Mouse (Mus musculus) lung, embryonic 16.5 days (tissue): Measurements from ENCODE around the gene Gm17657. TPM values are rescaled to one million over a fixed set of nuclear protein-coding genes. Genes with fewer than 3 reads are reported as not detected.

Experiments
- ATAC-seq: fragments of 200-750 bp; cut with Nextera tagmentation; 2 replicates; pipeline ENCODE4 v1.8.0; 2017; ENCODE audit warnings: low read depth, mild to moderate bottlenecking, moderate library complexity
- H3K27ac ChIP-seq: fragments of 300-500 bp; sonication (generic); 2 replicates; pipeline ENCODE4 v1.5.1; 2014; ENCODE audit warnings: mild to moderate bottlenecking, control low read depth, low read length
- H3K27me3 ChIP-seq: fragments of 300-500 bp; sonication (generic); 2 replicates; pipeline ENCODE4 v1.6.1; 2014; ENCODE audit warnings: low read depth, low read length, mixed read lengths; ENCODE audit not compliant: control insufficient read depth, insufficient read depth
- H3K36me3 ChIP-seq: fragments of 300-500 bp; sonication (generic); 2 replicates; pipeline ENCODE4 v1.6.1; 2014; ENCODE audit warnings: low read length; ENCODE audit not compliant: control insufficient read depth, insufficient read depth
- H3K4me1 ChIP-seq: fragments of 300-500 bp; sonication (generic); replicated peaks from 2 replicates; pipeline ENCODE4 v1.6.1; 2014; ENCODE audit warnings: low read length, mixed read lengths; ENCODE audit not compliant: control insufficient read depth, insufficient read depth
- H3K4me2 ChIP-seq: fragments of 300-500 bp; sonication (generic); 2 replicates; pipeline ENCODE4 v1.6.1; 2014; ENCODE audit warnings: low read depth, low read length, control low read depth
- H3K4me3 ChIP-seq: fragments of 300-500 bp; sonication (generic); 2 replicates; pipeline ENCODE4 v1.5.1; 2014; ENCODE audit warnings: mild to moderate bottlenecking, low read length, control low read depth
- H3K9ac ChIP-seq: fragments of 300-500 bp; sonication (generic); 2 replicates; pipeline ENCODE4 v1.6.1; 2014; ENCODE audit warnings: low read length, control low read depth
- H3K9me3 ChIP-seq: fragments of 300-500 bp; sonication (generic); 2 replicates; pipeline ENCODE4 v1.6.1; 2016; ENCODE audit warnings: low read length; ENCODE audit not compliant: control insufficient read depth
- WGBS: fragments of 180-500 bp; shearing (Covaris S2); extraction: QIAGEN DNeasy Blood & Tissue Kit; methylation state at CpG from one replicate; pipeline ENCODE4 v1.1.7; 2014; 5-methylcytosine and 5-hydroxymethylcytosine counted together
- polyA plus RNA-seq: library from polyadenylated mRNA; unstranded; fragments of >200 nt; fragmentation: Nextera tagmentation; extraction: Ambion mirVana; gene quantifications from 2 replicates; pipeline ENCODE4 v1.2.1, GENCODE M21; 2015

Gm17657 gene
- polyA plus RNA-seq, 1 experiment from 2014 or later = not detected

DNA sequence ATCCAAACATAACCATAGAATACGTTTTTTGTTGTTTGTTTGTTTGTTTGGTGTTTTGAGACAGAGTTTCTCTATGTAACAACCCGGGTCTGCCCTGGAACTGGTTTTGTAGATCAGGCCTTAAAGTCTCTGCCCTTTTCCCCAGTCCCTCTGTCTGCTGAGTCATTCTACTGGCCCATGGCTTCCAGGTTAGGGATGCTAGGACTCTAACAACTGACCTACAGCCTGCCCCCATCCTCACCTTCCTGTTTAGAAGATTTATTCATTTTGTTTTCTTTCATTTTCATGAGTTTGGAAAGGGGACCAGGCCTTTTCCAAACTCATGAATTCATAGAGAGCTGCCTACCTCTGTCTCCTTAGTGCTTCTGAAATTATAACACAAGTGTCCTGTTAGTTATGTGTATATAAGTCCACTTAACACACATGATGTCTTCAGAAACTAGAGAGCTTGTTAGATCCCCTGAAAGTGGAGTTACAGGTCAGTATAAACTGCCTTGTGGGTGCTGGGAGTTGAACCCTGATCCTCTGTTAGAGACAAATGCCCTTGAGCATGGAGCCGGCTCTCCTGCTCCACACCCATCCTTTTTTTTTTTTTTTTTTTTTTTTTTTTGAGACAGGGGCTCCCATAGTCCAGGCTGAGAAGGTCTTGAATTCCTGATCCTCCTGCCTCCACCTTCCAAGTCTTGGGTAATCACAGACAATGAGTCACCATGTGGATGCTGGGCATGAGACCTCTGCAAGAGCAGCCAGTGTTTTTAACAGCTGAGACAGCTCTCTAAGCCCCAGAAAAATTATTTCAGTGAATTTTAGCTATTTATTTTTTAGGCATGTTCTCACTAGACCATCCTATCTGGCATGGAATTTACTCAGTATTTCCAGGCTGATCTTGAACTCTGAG is 63.9 kb downstream of the Gm17657 start:
- H3K27me3 ChIP-seq = no peaks in the 10 kb centered on the region
- H3K9ac ChIP-seq = no peak overlapping the region
- 0 out of 2 replicates have a peak, but pooled peaks cover 2% of the 10 kb centered on the region for H3K9me3 ChIP-seq
- ATAC-seq = no peak
- WGBS = 51% methylated on average over 3 of the region's 3 CpGs
- no peak overlapping the region for H3K4me2 ChIP-seq
- no peak overlapping the region for H3K4me3 ChIP-seq
- no peak overlapping the region for H3K27ac ChIP-seq
- H3K36me3 ChIP-seq = no peaks in the 10 kb centered on the region
- H3K4me1 ChIP-seq = peaks cover 10% of the 10 kb centered on the region

DNA sequence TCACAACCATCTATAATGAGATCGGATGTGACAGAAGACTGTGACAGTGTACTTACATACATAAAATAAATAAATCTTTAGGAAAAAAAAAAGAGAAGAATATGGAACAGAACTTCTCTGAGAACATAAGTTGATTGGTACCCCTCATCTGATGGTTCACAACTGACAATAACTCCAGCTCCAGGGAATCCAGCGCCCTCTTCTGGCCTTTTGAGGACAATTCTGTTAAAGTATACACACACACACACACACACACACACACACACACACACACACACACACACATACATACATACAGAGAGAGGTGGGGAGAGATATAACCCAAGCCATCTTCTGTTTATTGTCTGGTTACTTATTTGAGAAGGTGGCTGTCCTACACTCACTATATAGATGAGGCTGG is 65.0 kb downstream of the Gm17657 start:
- Histone ChIP-seq H3K36me3 (no peaks in the 10 kb centered on the region), H3K9me3 (0 out of 2 replicates have a peak, but pooled peaks cover 2% of the 10 kb centered on the region), H3K27ac (no peak overlapping the region), H3K4me3 (no peak overlapping the region), H3K27me3 (no peaks in the 10 kb centered on the region), H3K4me1 (peaks cover 9% of the 10 kb centered on the region), H3K4me2 (no peak overlapping the region), H3K9ac (no peak overlapping the region)
- 72% methylated on average over 2 of the region's 2 CpGs for WGBS
- no peak for ATAC-seq

GRCm38 (mm10) chr17:29483282-29483681 is 66.2 kb downstream of the Gm17657 start:
- WGBS = 96% methylated on average over 2 of the region's 2 CpGs
- no peaks in the 10 kb centered on the region for H3K36me3 ChIP-seq
- no peak overlapping the region for H3K4me3 ChIP-seq
- H3K4me1 ChIP-seq = no peaks in the 10 kb centered on the region
- H3K9ac ChIP-seq = no peak overlapping the region
- no peak overlapping the region for H3K4me2 ChIP-seq
- H3K27ac ChIP-seq = no peak overlapping the region
- 0 out of 2 replicates have a peak, but pooled peaks cover 2% of the 10 kb centered on the region for H3K9me3 ChIP-seq
- H3K27me3 ChIP-seq = no peaks in the 10 kb centered on the region
- no peak for ATAC-seq

GRCm38 (mm10) chr17:29482632-29483031 is 66.8 kb downstream of the Gm17657 start:
- Histone ChIP-seq H3K4me3 (no peak overlapping the region), H3K36me3 (no peaks in the 10 kb centered on the region), H3K27ac (no peak overlapping the region), H3K9ac (no peak overlapping the region), H3K4me1 (no peaks in the 10 kb centered on the region), H3K4me2 (no peak overlapping the region), H3K9me3 (0 out of 2 replicates have a peak, but pooled peaks cover 2% of the 10 kb centered on the region), H3K27me3 (no peaks in the 10 kb centered on the region)
- no peak for ATAC-seq
- WGBS = 93% methylated on average over 7 of the region's 7 CpGs

DNA sequence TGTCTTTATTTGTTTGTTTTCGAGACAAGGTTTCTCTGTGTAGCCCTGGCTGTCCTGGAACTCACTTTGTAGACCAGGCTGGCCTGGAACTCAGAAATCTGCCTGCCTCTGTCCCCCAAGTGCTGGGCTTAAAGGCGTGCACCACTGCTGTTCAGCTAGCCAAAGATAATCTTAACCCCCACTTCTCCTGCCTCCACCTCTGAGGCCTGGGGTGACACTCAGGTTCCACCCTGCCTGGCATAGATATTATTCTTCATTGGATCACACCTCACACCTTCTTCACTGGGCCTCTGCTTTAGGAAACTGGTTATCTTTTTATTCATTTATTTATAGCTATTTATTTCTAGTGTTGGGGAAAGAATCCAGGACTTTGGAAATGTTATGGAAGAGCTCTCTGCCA is 69.2 kb downstream of the Gm17657 start:
- 77% methylated on average over 2 of the region's 2 CpGs for WGBS
- Histone ChIP-seq H3K4me2 (no peak overlapping the region), H3K9ac (no peak overlapping the region), H3K4me1 (no peaks in the 10 kb centered on the region), H3K27me3 (no peaks in the 10 kb centered on the region), H3K4me3 (no peak overlapping the region), H3K27ac (no peak overlapping the region), H3K36me3 (no peaks in the 10 kb centered on the region), H3K9me3 (0 out of 2 replicates have a peak, but pooled peaks cover 2% of the 10 kb centered on the region)
- no peak for ATAC-seq

DNA sequence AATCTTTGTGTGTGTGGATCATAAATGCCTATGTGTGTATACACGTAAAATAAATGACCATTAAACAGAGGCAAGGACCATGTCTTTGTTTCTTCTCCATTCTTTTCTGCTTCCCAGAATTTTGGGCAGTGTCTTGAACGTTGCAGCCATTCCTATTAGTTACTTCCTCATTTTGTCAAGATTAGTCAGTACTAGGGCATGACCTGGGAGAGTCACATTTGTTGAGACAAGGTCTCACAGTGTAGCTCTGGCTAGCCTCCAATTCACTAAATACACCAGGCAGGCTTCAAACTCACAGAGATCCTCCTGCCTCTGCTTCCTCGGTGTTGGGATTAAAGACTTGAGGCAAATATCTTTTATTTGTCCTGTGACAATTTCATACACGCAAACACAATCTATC is 71.2 kb downstream of the Gm17657 start:
- 78% methylated on average over 4 of the region's 4 CpGs for WGBS

DNA sequence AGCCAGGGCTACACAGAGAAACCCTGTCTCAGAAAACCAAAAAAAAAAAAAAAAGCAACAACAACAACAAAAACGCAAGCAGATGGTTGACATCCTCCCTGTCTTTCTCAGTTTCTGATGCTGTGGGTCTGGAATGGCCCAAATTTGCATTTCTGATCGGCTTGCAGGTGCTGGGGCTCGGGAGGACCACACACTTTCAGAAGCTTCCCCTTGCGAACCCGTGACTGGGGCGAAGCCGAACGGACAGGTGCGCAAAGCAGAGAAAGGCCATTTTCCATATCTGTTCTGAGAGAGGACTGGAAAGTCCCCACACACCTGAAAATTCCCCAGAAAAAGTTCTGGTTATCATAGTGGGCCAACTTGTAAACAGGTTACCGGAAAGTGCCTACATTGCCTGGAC is 72.1 kb downstream of the Gm17657 start:
- H3K4me2 ChIP-seq = no peak overlapping the region
- no peak overlapping the region for H3K27ac ChIP-seq
- 86% methylated on average over 10 of the region's 10 CpGs for WGBS
- H3K36me3 ChIP-seq = no peaks in the 10 kb centered on the region
- H3K4me1 ChIP-seq = peaks cover 3% of the 10 kb centered on the region; the same call in 1 of the 2 replicates
- H3K4me3 ChIP-seq = no peak overlapping the region
- ATAC-seq = no peak
- no peaks in the 10 kb centered on the region for H3K9me3 ChIP-seq
- H3K27me3 ChIP-seq = no peaks in the 10 kb centered on the region
- H3K9ac ChIP-seq = no peak overlapping the region

More for the DNA sequence above, 71.2 kb downstream of the Gm17657 start:
- ATAC-seq = no peak
- Histone ChIP-seq H3K27ac (no peak overlapping the region), H3K27me3 (no peaks in the 10 kb centered on the region), H3K4me1 (peaks cover 3% of the 10 kb centered on the region; the same call in 1 of the 2 replicates), H3K4me2 (no peak overlapping the region), H3K9me3 (0 out of 2 replicates have a peak, but pooled peaks cover 2% of the 10 kb centered on the region), H3K9ac (no peak overlapping the region), H3K36me3 (no peaks in the 10 kb centered on the region), H3K4me3 (no peak overlapping the region)

GRCm38 (mm10) chr17:29476461-29476860 is 73.0 kb downstream of the Gm17657 start:
- 67% methylated on average over 4 of the region's 4 CpGs for WGBS
- H3K4me1 ChIP-seq = peaks cover 3% of the 10 kb centered on the region; the same call in 1 of the 2 replicates
- H3K4me3 ChIP-seq = no peak overlapping the region
- H3K27ac ChIP-seq = no peak overlapping the region
- no peaks in the 10 kb centered on the region for H3K36me3 ChIP-seq
- no peak for ATAC-seq
- H3K27me3 ChIP-seq = no peaks in the 10 kb centered on the region
- H3K9ac ChIP-seq = no peak overlapping the region
- no peak overlapping the region for H3K4me2 ChIP-seq
- 0 out of 2 replicates have a peak, but pooled peaks cover 2% of the 10 kb centered on the region for H3K9me3 ChIP-seq

- no peak for ATAC-seq
- H3K36me3 ChIP-seq = no peaks in the 10 kb centered on the region
- no peaks in the 10 kb centered on the region for H3K27me3 ChIP-seq
- H3K9me3 ChIP-seq = 0 out of 2 replicates have a peak, but pooled peaks cover 2% of the 10 kb centered on the region
- H3K4me3 ChIP-seq = no peak overlapping the region
- WGBS = 82% methylated on average over 3 of the region's 3 CpGs
- H3K4me2 ChIP-seq = no peak overlapping the region
- no peak overlapping the region for H3K9ac ChIP-seq
- peaks cover 6% of the 10 kb centered on the region; the same call in 1 of the 2 replicates for H3K4me1 ChIP-seq
- no peak overlapping the region for H3K27ac ChIP-seq
Observed at GRCm38 (mm10) chr17:29475142-29475541, 74.3 kb downstream of the Gm17657 start.
